Mouse (Mus musculus) retina, postnatal 1 day (tissue): ENCODE measurements around the gene Fbxl20.

ENCODE experiments used
- DNase-seq: peaks from one replicate; pipeline ENCODE4 v3.0.0-alpha.2; 2012

Fbxl20 gene

GRCm38 (mm10) chr11:98047745-98048144 is 102.5 kb downstream of the Fbxl20 start:
- no peak for DNase-seq

GRCm38 (mm10) chr11:98046466-98046865 is 103.7 kb downstream of the Fbxl20 start:
- DNase-seq = no peak

GRCm38 (mm10) chr11:98045596-98045995 is 104.6 kb downstream of the Fbxl20 start:
- DNase-seq = no peak

- DNase-seq = no peak
Observed at GRCm38 (mm10) chr11:98044074-98044473, 106.1 kb downstream of the Fbxl20 start.

- DNase-seq = no peak
Observed at GRCm38 (mm10) chr11:98042741-98043140, 107.5 kb downstream of the Fbxl20 start.

- DNase-seq = no peak
Observed at GRCm38 (mm10) chr11:98040975-98041374, 109.2 kb downstream of the Fbxl20 start.

- no peak for DNase-seq
Observed at GRCm38 (mm10) chr11:98037871-98038270, 112.3 kb downstream of the Fbxl20 start.

GRCm38 (mm10) chr11:98035977-98036377 is 114.2 kb downstream of the Fbxl20 start:
- DNase-seq = peak; percentile 91

GRCm38 (mm10) chr11:98034840-98035239 is 115.4 kb downstream of the Fbxl20 start:
- peak; percentile 88 for DNase-seq

GRCm38 (mm10) chr11:98034061-98034460 is 116.1 kb downstream of the Fbxl20 start:
- DNase-seq = peak; percentile 12
